Mouse (Mus musculus) intestine, postnatal 0 days (tissue): Measurements from ENCODE around the gene Tiparp. TPM values are rescaled to one million over a fixed set of nuclear protein-coding genes. Genes with fewer than 3 reads are reported as not detected.

Experiments
- ATAC-seq: fragments of 200-750 bp; cut with Nextera tagmentation; 2 replicates; pipeline ENCODE4 v1.8.0; 2017; ENCODE audit warnings: mild to moderate bottlenecking, moderate TSS enrichment, moderate library complexity
- H3K27ac ChIP-seq: fragments of 300-500 bp; sonication (generic); 2 replicates; pipeline ENCODE4 v1.5.1; 2014; ENCODE audit warnings: mild to moderate bottlenecking, low read depth, low read length, moderate library complexity
- H3K27me3 ChIP-seq: fragments of 300-500 bp; sonication (generic); replicated peaks from 2 replicates; pipeline ENCODE4 v1.6.1; 2014; ENCODE audit warnings: low read length, mixed read lengths; ENCODE audit not compliant: control insufficient read depth, insufficient read depth
- H3K36me3 ChIP-seq: fragments of 300-500 bp; sonication (generic); 2 replicates; pipeline ENCODE4 v1.6.1; 2014; ENCODE audit warnings: mild to moderate bottlenecking, moderate library complexity; ENCODE audit not compliant: control insufficient read depth, insufficient read depth
- H3K4me1 ChIP-seq: fragments of 300-500 bp; sonication (generic); replicated peaks from 2 replicates; pipeline ENCODE4 v1.6.1; 2014; ENCODE audit warnings: antibody characterized with exemption, low read length, mixed read lengths; ENCODE audit not compliant: control insufficient read depth, insufficient read depth
- H3K4me2 ChIP-seq: fragments of 300-500 bp; sonication (generic); replicated peaks from 2 replicates; pipeline ENCODE4 v1.6.1; 2014; ENCODE audit warnings: low read depth, mild to moderate bottlenecking, moderate library complexity
- H3K4me3 ChIP-seq: fragments of 300-500 bp; sonication (generic); 2 replicates; pipeline ENCODE4 v1.5.1; 2014; ENCODE audit warnings: low read depth, low read length
- H3K9ac ChIP-seq: fragments of 300-500 bp; sonication (generic); 2 replicates; pipeline ENCODE4 v1.6.1; 2014; ENCODE audit warnings: mild to moderate bottlenecking, low read depth, low read length
- H3K9me3 ChIP-seq: fragments of 300-500 bp; sonication (generic); 2 replicates; pipeline ENCODE4 v1.6.1; 2016; ENCODE audit warnings: mixed run types; ENCODE audit not compliant: control insufficient read depth
- CTCF ChIP-seq: sonication (generic); IDR thresholded peaks from 2 replicates; pipeline ENCODE4 v1.5.1; 2016; ENCODE audit warnings: low read depth, mild to moderate bottlenecking, control low read depth, antibody characterized with exemption, moderate library complexity
- WGBS: fragments of 180-500 bp; shearing (Covaris S2); extraction: QIAGEN DNeasy Blood & Tissue Kit; methylation state at CpG from one replicate; pipeline ENCODE4 v1.1.7; 2014; 5-methylcytosine and 5-hydroxymethylcytosine counted together
- polyA plus RNA-seq: library from polyadenylated mRNA; unstranded; fragments of >200 nt; fragmentation: Nextera tagmentation; extraction: Ambion mirVana; gene quantifications from 2 replicates; pipeline ENCODE4 v1.2.1, GENCODE M21; 2015

The Tiparp gene
- polyA plus RNA-seq, 1 experiment from 2014 or later: 26.6 TPM

GRCm38 (mm10) chr3:65584329-65584728 lies 56.1 kb downstream of the Tiparp start:
- H3K9ac ChIP-seq: no peak overlapping the region
- 63% methylated on average over 1 of the region's 1 CpGs for WGBS
- no peak for ATAC-seq
- no peak for TF ChIP-seq CTCF
- no peaks in the 10 kb centered on the region for H3K27me3 ChIP-seq
- H3K4me1 ChIP-seq: no peaks in the 10 kb centered on the region
- no peaks in the 10 kb centered on the region for H3K9me3 ChIP-seq
- H3K4me3 ChIP-seq: no peak overlapping the region
- H3K36me3 ChIP-seq: no peaks in the 10 kb centered on the region
- no peak overlapping the region for H3K27ac ChIP-seq
- H3K4me2 ChIP-seq: no peak overlapping the region

- H3K27me3 ChIP-seq: no peaks in the 10 kb centered on the region
- H3K27ac ChIP-seq: no peak overlapping the region
- no peaks in the 10 kb centered on the region for H3K9me3 ChIP-seq
- H3K4me3 ChIP-seq: no peak overlapping the region
- TF ChIP-seq CTCF: no peak
- 76% methylated on average over 8 of the region's 8 CpGs for WGBS
- no peak for ATAC-seq
- H3K4me1 ChIP-seq: no peaks in the 10 kb centered on the region
- no peak overlapping the region for H3K9ac ChIP-seq
- H3K36me3 ChIP-seq: no peaks in the 10 kb centered on the region
- H3K4me2 ChIP-seq: no peak overlapping the region
Measured at GRCm38 (mm10) chr3:65585291-65585690, 57.1 kb downstream of the Tiparp start.

- H3K9me3 ChIP-seq: no peaks in the 10 kb centered on the region
- WGBS: 35% methylated on average over 16 of the region's 16 CpGs
- no peak overlapping the region for H3K9ac ChIP-seq
- H3K27me3 ChIP-seq: no peaks in the 10 kb centered on the region
- H3K4me3 ChIP-seq: peak overlapping the region; percentile 20
- no peaks in the 10 kb centered on the region for H3K4me1 ChIP-seq
- H3K36me3 ChIP-seq: no peaks in the 10 kb centered on the region
- H3K27ac ChIP-seq: no peak overlapping the region
- peak overlapping the region; percentile 61 for H3K4me2 ChIP-seq
- ATAC-seq: no peak
- TF ChIP-seq CTCF: no peak
Measured at GRCm38 (mm10) chr3:65585823-65586482, 57.7 kb downstream of the Tiparp start.

- WGBS: 10% methylated on average over 16 of the region's 16 CpGs
- TF ChIP-seq CTCF: no peak
- no peaks in the 10 kb centered on the region for H3K4me1 ChIP-seq
- H3K27me3 ChIP-seq: no peaks in the 10 kb centered on the region
- no peak overlapping the region for H3K27ac ChIP-seq
- H3K9ac ChIP-seq: peak overlapping the region; percentile 22; the same call in 1 of the 2 replicates
- no peaks in the 10 kb centered on the region for H3K9me3 ChIP-seq
- 0 out of 2 replicates have a peak, but pooled peaks have one; percentile 47 for ATAC-seq
- H3K36me3 ChIP-seq: no peaks in the 10 kb centered on the region
- peak overlapping the region; percentile 61 for H3K4me2 ChIP-seq
- H3K4me3 ChIP-seq: peak overlapping the region; percentile 20
Measured at GRCm38 (mm10) chr3:65586483-65586905, 58.3 kb downstream of the Tiparp start.

- peak overlapping the region; percentile 61 for H3K4me2 ChIP-seq
- H3K4me3 ChIP-seq: peak overlapping the region; percentile 20; the same call in 1 of the 2 replicates
- WGBS: 93% methylated on average over 2 of the region's 2 CpGs
Measured at GRCm38 (mm10) chr3:65586966-65587365, 58.8 kb downstream of the Tiparp start.

GRCm38 (mm10) chr3:65588424-65588823 lies 60.2 kb downstream of the Tiparp start:
- ATAC-seq: no peak
- Histone ChIP-seq H3K27ac (no peak overlapping the region), H3K4me1 (no peaks in the 10 kb centered on the region), H3K4me3 (no peak overlapping the region), H3K9me3 (no peaks in the 10 kb centered on the region), H3K36me3 (no peaks in the 10 kb centered on the region), H3K4me2 (no peak overlapping the region), H3K9ac (no peak overlapping the region), H3K27me3 (no peaks in the 10 kb centered on the region)
- WGBS: 80% methylated on average over 3 of the region's 3 CpGs
- TF ChIP-seq CTCF: no peak

More at GRCm38 (mm10) chr3:65586966-65587365, 58.8 kb downstream of the Tiparp start:
- H3K4me1 ChIP-seq: no peaks in the 10 kb centered on the region
- H3K9me3 ChIP-seq: no peaks in the 10 kb centered on the region
- no peak for ATAC-seq
- no peaks in the 10 kb centered on the region for H3K36me3 ChIP-seq
- no peaks in the 10 kb centered on the region for H3K27me3 ChIP-seq
- H3K27ac ChIP-seq: no peak overlapping the region
- H3K9ac ChIP-seq: peak overlapping the region; percentile 22; the same call in 1 of the 2 replicates
- TF ChIP-seq CTCF: no peak
